Mouse (Mus musculus): Measurements from ENCODE around the gene Arhgap35. TPM values are rescaled to one million over a fixed set of nuclear protein-coding genes. Genes with fewer than 3 reads are reported as not detected.
A peak's percentile ranks its signal among the peaks of the same experiment; 100 is the strongest.
"Not testable (repeated sequence)": the region's sequence is repeated elsewhere in the genome, so short reads cannot be mapped to it uniquely, and the experiment has no call there.

Gene Arhgap35
- polyA plus RNA-seq (2015; fragmentation: Nextera tagmentation; extraction: Ambion mirVana), result 32.2 and 34.7 TPM in 2 replicates

DNA sequence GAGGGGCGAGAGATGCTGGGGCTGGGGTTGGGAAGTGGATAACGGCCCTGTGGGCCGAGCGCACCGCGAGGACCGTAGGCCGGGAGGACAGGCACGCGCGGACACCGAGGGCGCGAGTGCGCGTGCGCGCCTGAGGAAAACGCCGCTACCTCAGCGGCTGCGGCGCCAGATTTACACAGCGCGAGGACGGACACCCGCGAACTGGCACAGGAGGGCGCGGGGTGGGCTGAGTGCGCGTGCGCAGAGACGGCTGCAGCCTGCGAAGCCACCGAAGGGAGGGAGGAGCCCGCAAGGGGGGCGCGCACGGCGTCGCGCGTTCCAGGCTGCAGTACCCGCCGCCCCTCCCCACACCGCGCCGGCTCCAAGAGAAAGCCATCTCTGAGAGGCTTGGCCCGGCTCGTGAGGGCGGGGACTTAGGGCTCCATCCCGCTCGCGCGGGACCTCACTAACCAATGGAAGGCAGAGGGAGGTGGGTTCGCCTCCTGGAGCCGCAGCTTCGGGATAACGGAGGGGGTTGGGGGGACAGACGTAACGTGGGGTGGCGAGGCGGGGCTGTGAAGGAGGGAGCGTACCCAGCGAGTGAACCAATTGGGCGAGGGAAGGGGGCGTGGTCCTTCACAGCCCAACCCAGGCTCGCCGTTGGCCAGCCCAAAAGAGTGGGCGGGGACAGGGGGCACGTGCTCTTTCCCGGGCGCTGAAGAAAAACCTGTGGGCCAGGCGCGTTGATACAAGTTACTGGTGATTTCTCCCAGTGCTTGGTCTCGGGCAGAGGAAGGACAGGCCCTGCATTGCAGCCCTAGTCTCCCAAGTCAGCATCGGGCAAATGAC is at the start of gene Arhgap35:
Gene Arhgap35 (minus strand): TSS at position 106 of the 828 bp plus-strand sequence.
- peak within 1 kb of the TSS; percentile 82 for H3K4me3 ChIP-seq (ENCODE audit: low read depth, low read length)
- no peaks in the 10 kb centered on the region for H3K36me3 ChIP-seq (ENCODE audit: control insufficient read depth, insufficient read depth, low read length)
- ATAC-seq, result peak; percentile 99
- under 1% methylated on average over 77 of the region's 78 CpGs for WGBS
- H3K4me1 ChIP-seq (ENCODE audit: control insufficient read depth, insufficient read depth, low read length), result peaks cover 44% of the 10 kb centered on the region
- peak within 1 kb of the TSS; percentile 91 for H3K4me2 ChIP-seq (ENCODE audit: low read length)
- H3K9ac ChIP-seq (ENCODE audit: low read depth, low read length), result peak within 1 kb of the TSS; percentile 96
- peak within 1 kb of the TSS; percentile 100 for H3K27ac ChIP-seq (ENCODE audit: low read length)
- H3K9me3 ChIP-seq (replicated peaks; ENCODE audit: control insufficient read depth, low read length, poor library complexity, severe bottlenecking), result no peaks in the 10 kb centered on the region
- H3K27me3 ChIP-seq (ENCODE audit: control insufficient read depth, insufficient read depth, low read depth, low read length), result 0 out of 2 replicates have a peak, but pooled peaks cover 2% of the 10 kb centered on the region

- H3K36me3 ChIP-seq (ENCODE audit: control insufficient read depth, insufficient read depth, low read length), result no peaks in the 10 kb centered on the region
- ATAC-seq, result no peak
- 60% methylated on average over 12 of the region's 12 CpGs for WGBS
Observed at GRCm38 (mm10) chr7:16644260-16644659, 29.5 kb upstream of the Arhgap35 start.

GRCm38 (mm10) chr7:16643106-16643505 is 28.3 kb upstream of the Arhgap35 start:
- WGBS, result 66% methylated on average over 3 of the region's 4 CpGs
- H3K27me3 ChIP-seq (ENCODE audit: control insufficient read depth, insufficient read depth, low read depth, low read length); H3K9me3 ChIP-seq (replicated peaks; ENCODE audit: control insufficient read depth, low read length, poor library complexity, severe bottlenecking); H3K27ac ChIP-seq (ENCODE audit: low read length); H3K36me3 ChIP-seq (ENCODE audit: control insufficient read depth, insufficient read depth, low read length); H3K4me1 ChIP-seq (ENCODE audit: control insufficient read depth, insufficient read depth, low read length); H3K4me3 ChIP-seq (ENCODE audit: low read depth, low read length); ATAC-seq; H3K9ac ChIP-seq (ENCODE audit: low read depth, low read length); H3K4me2 ChIP-seq (ENCODE audit: low read length): not testable (repeated sequence)

More at GRCm38 (mm10) chr7:16644260-16644659, 29.5 kb upstream of the Arhgap35 start:
- no peak overlapping the region for H3K4me2 ChIP-seq (ENCODE audit: low read length)
- no peak overlapping the region for H3K27ac ChIP-seq (ENCODE audit: low read length)
- no peak overlapping the region for H3K4me3 ChIP-seq (ENCODE audit: low read depth, low read length)
- H3K27me3 ChIP-seq (ENCODE audit: control insufficient read depth, insufficient read depth, low read depth, low read length), result no peaks in the 10 kb centered on the region
- no peaks in the 10 kb centered on the region for H3K9me3 ChIP-seq (replicated peaks; ENCODE audit: control insufficient read depth, low read length, poor library complexity, severe bottlenecking)
- H3K9ac ChIP-seq (ENCODE audit: low read depth, low read length), result no peak overlapping the region
- no peaks in the 10 kb centered on the region for H3K4me1 ChIP-seq (ENCODE audit: control insufficient read depth, insufficient read depth, low read length)

DNA sequence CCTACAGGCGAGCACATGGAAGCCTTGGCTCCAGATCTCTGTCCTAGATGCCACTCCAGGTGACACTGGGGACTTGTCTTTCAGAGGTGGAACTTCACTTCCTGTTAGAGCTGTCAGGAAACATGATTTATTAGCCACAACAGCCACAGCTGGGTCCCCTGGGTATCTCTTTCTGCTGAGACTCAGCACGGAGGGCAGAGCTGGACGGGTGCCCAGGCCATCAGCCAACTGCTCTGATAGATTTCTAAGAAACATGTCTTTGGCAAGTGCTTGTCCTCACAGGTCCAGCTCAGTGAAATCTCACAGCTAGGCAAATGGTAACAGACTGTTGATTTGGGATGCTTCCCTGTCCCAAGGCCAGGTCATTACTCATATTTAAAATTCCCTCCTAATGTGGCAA is 24.2 kb upstream of the Arhgap35 start:
- H3K27ac ChIP-seq (ENCODE audit: low read length), result no peak overlapping the region
- no peak overlapping the region for H3K9ac ChIP-seq (ENCODE audit: low read depth, low read length)
- no peak overlapping the region for H3K4me3 ChIP-seq (ENCODE audit: low read depth, low read length)
- no peak overlapping the region for H3K4me2 ChIP-seq (ENCODE audit: low read length)
- no peaks in the 10 kb centered on the region for H3K36me3 ChIP-seq (ENCODE audit: control insufficient read depth, insufficient read depth, low read length)
- WGBS, result 69% methylated on average over 3 of the region's 3 CpGs
- H3K4me1 ChIP-seq (ENCODE audit: control insufficient read depth, insufficient read depth, low read length), result no peaks in the 10 kb centered on the region
- H3K27me3 ChIP-seq (ENCODE audit: control insufficient read depth, insufficient read depth, low read depth, low read length), result no peaks in the 10 kb centered on the region
- H3K9me3 ChIP-seq (replicated peaks; ENCODE audit: control insufficient read depth, low read length, poor library complexity, severe bottlenecking), result no peaks in the 10 kb centered on the region
- no peak for ATAC-seq

DNA sequence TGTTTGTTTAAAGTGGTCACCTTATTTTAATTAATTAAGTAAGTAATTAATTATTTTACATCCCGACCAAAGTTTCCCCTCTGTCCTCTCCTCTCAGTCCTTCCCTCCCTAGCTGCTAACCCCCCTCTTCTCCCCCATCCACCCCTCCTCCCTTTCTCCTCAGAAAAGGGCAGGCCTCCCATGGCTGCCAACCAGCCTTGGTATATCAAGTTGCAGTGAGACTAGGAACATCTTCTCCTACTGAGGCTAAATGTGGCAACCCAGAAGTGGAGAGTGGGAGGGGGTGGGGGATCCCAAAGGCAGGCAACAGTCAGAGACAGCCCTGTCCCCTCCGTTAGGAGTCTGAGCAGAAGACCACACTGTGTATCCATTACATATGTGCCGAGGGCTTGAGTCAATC is 20.3 kb upstream of the Arhgap35 start:
- ATAC-seq, result no peak
- no peak overlapping the region for H3K27ac ChIP-seq (ENCODE audit: low read length)
- H3K4me1 ChIP-seq (ENCODE audit: control insufficient read depth, insufficient read depth, low read length), result no peaks in the 10 kb centered on the region
- no peaks in the 10 kb centered on the region for H3K9me3 ChIP-seq (replicated peaks; ENCODE audit: control insufficient read depth, low read length, poor library complexity, severe bottlenecking)
- 53% methylated on average over 2 of the region's 3 CpGs for WGBS
- H3K36me3 ChIP-seq (ENCODE audit: control insufficient read depth, insufficient read depth, low read length), result no peaks in the 10 kb centered on the region
- H3K27me3 ChIP-seq (ENCODE audit: control insufficient read depth, insufficient read depth, low read depth, low read length), result no peaks in the 10 kb centered on the region
- no peak overlapping the region for H3K4me3 ChIP-seq (ENCODE audit: low read depth, low read length)
- H3K9ac ChIP-seq (ENCODE audit: low read depth, low read length), result no peak overlapping the region
- no peak overlapping the region for H3K4me2 ChIP-seq (ENCODE audit: low read length)

GRCm38 (mm10) chr7:16633913-16634312 is 19.1 kb upstream of the Arhgap35 start:
- H3K27ac ChIP-seq (ENCODE audit: low read length); H3K9me3 ChIP-seq (replicated peaks; ENCODE audit: control insufficient read depth, low read length, poor library complexity, severe bottlenecking); H3K9ac ChIP-seq (ENCODE audit: low read depth, low read length); H3K27me3 ChIP-seq (ENCODE audit: control insufficient read depth, insufficient read depth, low read depth, low read length); H3K4me2 ChIP-seq (ENCODE audit: low read length); H3K36me3 ChIP-seq (ENCODE audit: control insufficient read depth, insufficient read depth, low read length); H3K4me1 ChIP-seq (ENCODE audit: control insufficient read depth, insufficient read depth, low read length); ATAC-seq; H3K4me3 ChIP-seq (ENCODE audit: low read depth, low read length): not testable (repeated sequence)
- 14% methylated on average over 10 of the region's 10 CpGs for WGBS

DNA sequence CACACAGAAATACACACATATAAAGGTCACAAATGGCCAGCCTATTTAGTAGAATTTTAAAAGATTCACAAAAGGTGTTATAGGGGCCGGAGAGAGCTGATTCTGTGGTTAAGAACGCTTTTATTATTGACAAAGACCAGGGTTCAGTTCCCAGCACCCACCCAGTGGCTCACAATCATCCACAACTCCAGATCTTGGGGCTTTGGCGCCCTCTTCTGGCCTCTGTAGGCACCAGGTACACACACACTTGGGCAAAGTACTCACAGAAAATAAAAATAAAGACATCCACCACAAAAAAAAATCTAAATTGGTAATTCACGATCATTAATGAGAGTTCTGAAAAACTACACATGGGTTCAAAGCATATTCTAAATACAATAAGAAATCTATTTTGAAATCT is 17.1 kb upstream of the Arhgap35 start:
- Histone ChIP-seq H3K4me3 (ENCODE audit: low read depth, low read length) (no peak overlapping the region), H3K27ac (ENCODE audit: low read length) (no peak overlapping the region), H3K36me3 (ENCODE audit: control insufficient read depth, insufficient read depth, low read length) (no peaks in the 10 kb centered on the region), H3K4me2 (ENCODE audit: low read length) (no peak overlapping the region), H3K4me1 (ENCODE audit: control insufficient read depth, insufficient read depth, low read length) (0 out of 2 replicates have a peak, but pooled peaks cover 3% of the 10 kb centered on the region), H3K27me3 (ENCODE audit: control insufficient read depth, insufficient read depth, low read depth, low read length) (no peaks in the 10 kb centered on the region), H3K9ac (ENCODE audit: low read depth, low read length) (no peak overlapping the region), H3K9me3 (replicated peaks; ENCODE audit: control insufficient read depth, low read length, poor library complexity, severe bottlenecking) (no peaks in the 10 kb centered on the region)
- WGBS, result 71% methylated on average over 4 of the region's 4 CpGs
- ATAC-seq, result no peak

- Histone ChIP-seq H3K4me2 (ENCODE audit: low read length) (no peak overlapping the region), H3K4me1 (ENCODE audit: control insufficient read depth, insufficient read depth, low read length) (0 out of 2 replicates have a peak, but pooled peaks cover 3% of the 10 kb centered on the region), H3K9me3 (replicated peaks; ENCODE audit: control insufficient read depth, low read length, poor library complexity, severe bottlenecking) (no peaks in the 10 kb centered on the region), H3K9ac (ENCODE audit: low read depth, low read length) (no peak overlapping the region), H3K27me3 (ENCODE audit: control insufficient read depth, insufficient read depth, low read depth, low read length) (no peaks in the 10 kb centered on the region), H3K27ac (ENCODE audit: low read length) (no peak overlapping the region), H3K4me3 (ENCODE audit: low read depth, low read length) (no peak overlapping the region), H3K36me3 (ENCODE audit: control insufficient read depth, insufficient read depth, low read length) (no peaks in the 10 kb centered on the region)
- ATAC-seq, result no peak
- WGBS, result 83% methylated on average over 4 of the region's 4 CpGs
Observed at GRCm38 (mm10) chr7:16631025-16631424, 16.2 kb upstream of the Arhgap35 start.

DNA sequence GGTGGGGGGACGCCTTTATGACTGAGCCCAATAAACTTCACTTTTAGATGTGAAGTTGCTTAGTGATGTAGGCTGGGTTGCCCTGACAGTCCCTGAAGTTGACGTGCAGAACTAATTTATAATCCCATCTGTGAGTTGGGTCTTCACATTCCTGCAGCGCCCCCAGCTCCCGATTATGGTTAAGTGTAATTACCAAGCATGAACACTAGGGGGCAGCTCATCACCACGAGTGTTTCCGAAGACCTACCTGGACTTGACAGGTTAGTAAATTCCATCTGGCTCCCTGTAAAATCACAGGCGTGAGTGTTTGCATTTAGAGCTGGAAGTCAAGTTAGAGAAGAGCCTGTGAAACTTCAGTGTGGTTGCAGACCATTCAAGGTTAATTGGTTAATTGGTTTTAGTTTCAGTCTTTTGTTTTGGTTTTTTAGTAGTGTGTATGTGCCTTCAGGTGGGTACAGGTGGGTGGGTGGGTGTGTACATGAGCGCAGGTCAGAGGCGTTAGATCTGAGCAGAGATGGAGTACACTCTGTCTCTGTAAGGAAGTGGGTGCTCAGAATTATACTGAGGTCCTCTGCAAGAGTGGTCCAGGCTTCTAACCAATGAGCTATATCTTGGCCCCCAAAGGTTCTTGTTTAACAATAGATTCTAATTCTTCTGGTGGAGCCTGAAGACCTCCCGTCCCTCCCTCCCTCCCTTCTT is 15.0 kb upstream of the Arhgap35 start:
- H3K4me3 ChIP-seq (ENCODE audit: low read depth, low read length), result no peak overlapping the region
- H3K36me3 ChIP-seq (ENCODE audit: control insufficient read depth, insufficient read depth, low read length), result no peaks in the 10 kb centered on the region
- no peak overlapping the region for H3K27ac ChIP-seq (ENCODE audit: low read length)
- H3K4me2 ChIP-seq (ENCODE audit: low read length), result no peak overlapping the region
- no peaks in the 10 kb centered on the region for H3K9me3 ChIP-seq (replicated peaks; ENCODE audit: control insufficient read depth, low read length, poor library complexity, severe bottlenecking)
- H3K27me3 ChIP-seq (ENCODE audit: control insufficient read depth, insufficient read depth, low read depth, low read length), result no peaks in the 10 kb centered on the region
- H3K9ac ChIP-seq (ENCODE audit: low read depth, low read length), result no peak overlapping the region
- peak; percentile 54 for ATAC-seq
- WGBS, result 20% methylated on average over 10 of the region's 10 CpGs
- 0 out of 2 replicates have a peak, but pooled peaks cover 3% of the 10 kb centered on the region for H3K4me1 ChIP-seq (ENCODE audit: control insufficient read depth, insufficient read depth, low read length)
